Mouse (Mus musculus) thymus, adult 18-20 months (tissue): ENCODE measurements around the gene She.
A peak's percentile ranks its signal among the peaks of the same experiment; 100 is the strongest.
"Not testable (repeated sequence)": the region's sequence is repeated elsewhere in the genome, so short reads cannot be mapped to it uniquely, and the experiment has no call there.

ENCODE experiments used
- DNase-seq, 2 experiments: peaks; one replicate each; pipeline ENCODE4 v3.0.0; 2022; ENCODE audit warnings: mixed read lengths in 2 of 2

Gene She

DNA sequence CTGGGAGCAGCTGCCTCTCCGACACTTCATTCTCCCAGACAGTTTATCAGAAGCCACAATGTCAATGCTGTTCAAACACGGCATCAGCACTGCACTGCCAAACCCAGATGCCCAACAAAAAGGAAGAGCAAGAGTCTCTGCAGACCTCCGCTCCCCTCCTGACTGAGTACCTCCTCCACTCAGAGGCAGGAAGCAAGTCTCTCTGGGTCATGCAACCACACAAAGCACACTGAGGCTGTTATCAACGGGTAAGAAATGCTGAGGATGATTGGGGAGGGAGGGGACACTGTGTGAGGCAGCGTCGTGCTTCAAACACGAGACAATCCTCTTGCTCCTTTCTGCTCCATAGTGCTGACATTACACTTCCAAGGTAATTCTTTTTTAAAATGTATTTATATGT lies 11.3 kb upstream of the She start:
- peak in 1 of 2 experiments; percentile 18 for DNase-seq

- no peak for DNase-seq
Observed at GRCm38 (mm10) chr3:89820311-89821095, 10.7 kb upstream of the She start.

- DNase-seq = no peak
Observed at GRCm38 (mm10) chr3:89821096-89821513, 10.1 kb upstream of the She start.

DNA sequence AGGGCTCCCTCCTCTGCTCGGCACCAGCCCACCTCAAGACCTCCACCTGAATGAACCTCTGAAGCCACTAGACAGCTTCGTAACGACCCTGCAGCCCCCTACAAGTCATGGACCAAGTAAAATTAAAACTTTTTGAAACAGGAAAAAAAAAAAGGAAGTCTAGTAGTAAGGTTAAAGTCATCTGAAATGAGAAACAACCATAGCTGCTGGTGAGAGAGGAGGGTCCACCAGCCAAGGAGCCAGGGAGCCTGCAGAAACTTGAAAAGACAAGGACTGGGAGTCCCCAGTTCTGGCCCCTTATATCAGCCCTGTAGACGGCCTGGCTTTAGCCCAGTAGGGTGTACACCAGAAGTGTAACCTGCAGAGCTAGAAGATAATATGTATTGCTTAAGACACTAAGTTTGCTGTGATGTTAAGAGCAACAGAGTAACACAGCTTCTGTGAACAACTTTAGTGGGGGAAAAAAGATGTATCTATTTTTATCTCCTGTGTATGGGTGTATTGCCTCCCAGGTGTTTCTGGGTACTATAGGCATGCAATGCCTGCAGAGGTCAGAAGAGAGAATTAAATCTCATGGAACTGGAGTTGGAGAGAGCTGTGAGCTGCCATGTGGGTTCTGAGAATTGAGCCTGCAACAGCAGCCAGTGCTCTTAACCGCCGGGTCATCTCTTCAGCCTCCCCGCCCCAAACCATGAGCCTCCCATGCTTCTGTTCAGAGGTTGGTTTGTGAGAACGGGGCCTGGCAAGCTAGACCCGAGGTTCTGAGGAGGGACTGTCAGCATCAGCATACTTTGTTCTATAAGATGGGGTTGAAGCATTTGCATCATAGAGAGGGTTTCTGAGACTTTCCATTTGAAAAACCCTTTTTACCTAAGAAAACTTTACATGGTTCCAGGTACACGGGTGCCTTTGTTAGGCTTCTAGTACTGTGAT lies 9.4 kb upstream of the She start:
- DNase-seq = no peak

- DNase-seq = no peak
Observed at GRCm38 (mm10) chr3:89823594-89823993, 7.6 kb upstream of the She start.

DNA sequence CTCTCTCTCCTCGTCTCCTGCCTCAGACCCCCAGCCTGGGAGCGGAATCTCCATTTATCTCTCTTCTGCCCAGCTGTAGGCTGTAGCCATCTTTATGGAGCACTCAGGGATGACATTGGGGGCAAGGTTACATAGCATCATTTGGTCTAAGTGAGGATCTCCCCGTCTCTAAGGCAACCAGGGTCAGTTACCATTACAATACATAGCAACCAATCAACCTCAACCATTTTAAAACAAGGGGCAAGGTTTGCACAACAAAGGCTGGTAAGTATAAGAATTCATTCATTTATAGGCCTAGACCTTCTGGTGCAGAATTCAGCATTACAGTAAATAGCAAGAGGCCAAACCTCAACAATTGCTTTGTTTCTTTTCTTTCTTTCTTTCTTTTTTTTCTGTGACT lies 4.9 kb upstream of the She start:
- DNase-seq = no peak

DNA sequence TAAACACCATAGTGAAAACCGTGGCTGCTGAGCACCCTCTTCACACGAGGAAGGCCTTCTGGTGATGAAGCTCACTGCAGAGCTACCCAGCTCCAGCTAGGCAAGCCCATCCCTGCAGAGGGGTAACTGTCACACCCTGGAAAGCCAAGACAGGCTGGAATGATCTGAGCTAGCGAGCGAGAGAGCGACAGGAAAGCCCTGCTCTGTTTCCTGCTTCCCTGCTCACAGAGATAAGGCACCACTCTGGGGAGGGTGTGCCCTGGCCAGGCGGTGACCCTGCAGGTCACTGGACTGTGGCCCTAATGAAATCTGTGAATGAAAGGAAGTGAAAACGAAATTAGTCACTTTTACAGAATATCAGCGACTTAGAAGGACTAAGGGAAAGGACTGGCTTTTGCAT lies 4.2 kb downstream of the She start:
- DNase-seq = no peak

DNA sequence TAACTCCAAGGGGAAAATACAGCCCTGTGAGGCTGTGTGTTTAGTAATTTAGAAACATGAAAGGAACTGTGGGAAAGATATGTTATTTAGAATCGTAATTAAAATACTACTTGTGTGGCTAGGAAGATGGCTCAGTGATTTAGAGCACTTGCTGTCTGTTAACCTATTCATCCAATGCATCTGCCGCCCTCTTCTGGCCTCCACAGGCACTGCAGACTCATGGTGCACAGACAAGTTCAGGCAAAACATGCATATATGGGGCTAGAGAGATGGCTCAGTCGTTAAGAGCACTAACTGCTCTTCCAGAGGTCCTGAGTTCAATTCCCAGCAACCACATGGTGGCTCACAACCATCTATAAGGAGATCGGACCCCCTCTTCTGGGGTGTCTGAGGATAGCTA lies 11.1 kb downstream of the She start:
- no peak for DNase-seq

DNA sequence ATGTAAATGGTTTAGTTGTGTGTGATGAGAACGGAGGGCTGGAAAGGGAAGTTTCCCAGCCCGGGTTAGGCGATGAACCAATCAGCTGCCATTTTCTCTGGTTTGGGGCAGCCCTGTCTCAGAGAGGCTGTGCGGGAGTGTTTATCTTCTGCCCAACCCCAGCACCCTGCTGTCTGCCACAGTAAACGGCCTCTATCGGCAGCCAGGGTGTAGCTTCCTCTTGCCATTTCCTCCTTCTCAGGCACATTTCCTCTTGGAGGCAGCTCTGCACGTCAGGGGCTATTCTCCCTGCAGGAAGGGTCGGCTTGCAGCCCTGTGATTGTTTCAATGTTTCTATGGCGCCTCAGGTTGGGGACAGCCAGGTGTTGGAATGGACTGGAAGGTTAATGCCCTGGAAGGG lies 12.0 kb downstream of the She start:
- DNase-seq = no peak

- DNase-seq = no peak
Observed at GRCm38 (mm10) chr3:89845814-89846213, 14.6 kb downstream of the She start.

- no peak for DNase-seq
Observed at GRCm38 (mm10) chr3:89847126-89847525, 16.0 kb downstream of the She start.

DNA sequence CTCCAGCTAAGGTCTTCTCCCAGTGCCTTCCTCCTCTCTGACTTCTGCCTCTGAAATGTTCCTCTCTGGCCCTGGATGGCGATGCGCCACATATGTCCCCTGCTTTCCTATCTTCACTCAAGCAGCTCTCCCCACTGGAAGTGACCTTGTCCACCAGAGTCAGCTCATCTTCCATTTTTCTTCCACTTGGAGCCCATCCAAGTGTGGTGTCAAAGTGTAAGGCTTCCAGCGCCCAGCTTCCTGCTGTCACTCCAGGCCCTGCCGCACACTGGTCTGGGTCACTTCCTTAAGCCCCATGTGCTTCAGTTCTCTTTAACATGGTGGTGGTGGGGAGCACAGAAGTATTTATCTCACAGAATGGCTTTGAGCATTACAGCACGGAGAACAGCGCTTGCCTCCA lies 16.4 kb downstream of the She start:
- no peak for DNase-seq

DNA sequence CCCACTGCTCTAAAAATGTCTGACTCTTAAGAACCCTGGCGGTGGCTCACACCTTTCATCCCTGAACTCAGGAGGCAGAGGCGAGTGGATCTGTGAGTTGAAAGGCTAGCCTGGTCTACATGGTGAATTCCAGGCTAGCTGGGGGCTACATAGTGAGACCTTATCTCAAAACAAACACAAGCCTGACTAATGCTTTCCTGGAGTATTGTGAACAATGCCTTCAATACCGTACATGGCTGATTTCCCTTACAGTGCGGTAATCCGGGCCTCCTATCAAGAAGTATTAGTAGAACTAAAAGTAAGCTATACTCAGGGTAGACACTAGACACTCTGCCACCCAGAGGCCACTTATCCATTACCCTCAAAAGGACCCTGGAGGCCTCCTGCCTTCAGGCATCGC lies 16.9 kb downstream of the She start:
- no peak for DNase-seq

DNA sequence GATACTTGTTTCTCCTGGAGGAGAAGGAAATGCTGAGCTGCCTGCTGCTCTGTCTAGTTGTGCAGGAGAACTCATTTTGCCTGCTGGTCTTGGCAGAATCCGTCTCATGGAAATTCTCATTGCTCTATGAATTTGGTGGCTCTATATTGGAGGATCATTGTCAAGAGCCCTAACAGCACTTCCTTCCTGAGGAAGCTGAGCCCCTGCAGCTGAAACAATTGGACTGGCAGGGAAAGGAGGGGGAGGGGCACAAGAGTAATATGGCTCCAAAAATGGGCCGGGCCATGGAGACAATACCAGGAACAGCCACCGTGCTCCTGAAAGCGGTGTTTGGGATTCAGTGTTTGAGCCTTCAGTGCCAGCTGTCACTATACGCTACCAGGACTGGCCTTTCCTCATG lies 22.6 kb downstream of the She start:
- no peak for DNase-seq

- DNase-seq = no peak
Observed at GRCm38 (mm10) chr3:89857353-89857752, 26.2 kb downstream of the She start.

- DNase-seq = no peak
Observed at GRCm38 (mm10) chr3:89858123-89858522, 27.0 kb downstream of the She start.

GRCm38 (mm10) chr3:89858888-89859287 lies 27.7 kb downstream of the She start:
- no peak for DNase-seq

DNA sequence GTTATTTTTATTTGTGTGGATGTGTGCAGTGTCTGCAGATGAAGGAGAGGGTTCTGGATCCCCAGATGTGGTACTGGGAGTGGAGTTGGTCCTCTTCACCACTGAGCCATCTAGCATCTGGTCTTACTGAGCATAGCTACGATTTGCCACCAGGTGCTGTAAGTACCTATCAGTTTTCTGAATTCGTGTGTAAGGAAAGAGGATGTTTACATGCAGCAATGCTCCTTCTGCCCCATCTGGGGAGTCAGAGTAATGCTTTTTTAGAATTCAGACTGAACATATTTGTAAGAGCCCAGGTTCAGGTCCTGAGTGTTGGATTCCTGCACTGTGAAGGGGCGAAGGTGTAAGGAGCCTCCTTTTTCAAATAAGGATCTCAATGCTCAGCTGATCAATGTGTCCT lies 28.8 kb downstream of the She start:
- DNase-seq = no peak

DNA sequence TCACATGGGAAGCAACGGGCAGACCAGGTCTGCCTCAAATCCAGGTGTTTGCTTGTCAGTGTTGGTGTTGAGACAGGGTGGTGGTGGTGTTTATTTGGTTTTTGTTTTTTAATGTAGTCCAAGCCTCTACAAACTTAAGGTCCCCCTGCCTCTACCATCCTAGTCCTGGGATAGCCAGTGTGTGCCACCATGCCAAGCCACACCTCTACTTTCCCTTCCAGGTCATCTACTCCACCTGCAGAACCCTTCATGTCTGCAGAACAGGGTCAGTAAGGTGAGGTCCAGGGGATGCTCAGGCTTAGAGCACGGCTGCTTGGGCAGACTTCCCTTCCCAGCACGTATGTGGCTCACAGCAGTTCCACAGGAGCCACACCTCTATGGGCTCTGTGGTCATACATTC lies 29.2 kb downstream of the She start:
- DNase-seq = no peak

DNA sequence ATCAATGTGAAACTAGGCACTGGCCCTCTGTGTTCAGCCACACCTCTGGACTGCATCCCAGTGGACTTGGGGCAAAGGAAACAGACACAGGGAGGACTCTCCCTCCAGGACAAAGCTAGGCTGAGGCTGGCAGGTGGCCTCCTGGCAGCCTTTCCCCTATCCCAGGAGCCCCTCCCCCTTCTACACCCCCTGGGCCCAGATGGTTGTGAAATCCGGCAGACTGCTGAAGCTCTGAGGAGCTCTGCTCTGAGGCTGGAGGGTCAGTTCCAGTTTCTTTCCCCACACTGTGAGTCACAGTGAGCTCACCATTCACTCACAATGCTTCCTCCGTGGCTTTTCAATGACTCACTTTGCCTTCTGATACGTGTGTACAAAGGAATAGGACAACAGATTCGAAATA lies 29.9 kb downstream of the She start:
- no peak for DNase-seq

DNA sequence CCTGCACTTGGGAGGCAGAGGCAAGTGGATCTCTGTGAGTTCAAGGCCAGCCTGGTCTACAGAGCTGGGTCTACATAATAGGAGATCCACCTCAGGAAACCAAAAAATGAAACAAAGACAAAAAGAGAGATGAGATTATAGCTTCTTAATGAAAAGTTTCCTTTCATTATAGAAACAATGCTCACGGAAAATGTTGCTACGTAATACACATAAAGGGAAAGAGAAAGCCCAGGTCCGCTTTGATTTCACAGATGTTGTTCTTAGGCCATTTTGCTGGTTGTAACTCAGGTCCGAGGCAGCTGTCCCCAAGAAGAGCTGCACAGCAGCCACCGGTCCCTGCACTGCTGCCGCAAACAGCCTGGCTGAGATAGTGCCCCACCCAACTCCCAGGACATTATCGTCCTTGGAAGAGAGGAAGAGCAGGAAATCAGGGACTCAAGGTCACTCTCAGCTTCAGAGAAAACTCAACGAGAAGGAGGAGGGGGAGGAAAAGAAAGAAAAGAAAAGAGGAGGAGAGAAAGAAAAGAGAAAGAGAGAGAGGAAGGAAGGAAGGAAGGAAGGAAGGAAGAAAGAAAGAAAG lies 31.1 kb downstream of the She start:
- DNase-seq = no peak

GRCm38 (mm10) chr3:89863276-89863675 lies 32.1 kb downstream of the She start:
- DNase-seq = not testable (repeated sequence)

DNA sequence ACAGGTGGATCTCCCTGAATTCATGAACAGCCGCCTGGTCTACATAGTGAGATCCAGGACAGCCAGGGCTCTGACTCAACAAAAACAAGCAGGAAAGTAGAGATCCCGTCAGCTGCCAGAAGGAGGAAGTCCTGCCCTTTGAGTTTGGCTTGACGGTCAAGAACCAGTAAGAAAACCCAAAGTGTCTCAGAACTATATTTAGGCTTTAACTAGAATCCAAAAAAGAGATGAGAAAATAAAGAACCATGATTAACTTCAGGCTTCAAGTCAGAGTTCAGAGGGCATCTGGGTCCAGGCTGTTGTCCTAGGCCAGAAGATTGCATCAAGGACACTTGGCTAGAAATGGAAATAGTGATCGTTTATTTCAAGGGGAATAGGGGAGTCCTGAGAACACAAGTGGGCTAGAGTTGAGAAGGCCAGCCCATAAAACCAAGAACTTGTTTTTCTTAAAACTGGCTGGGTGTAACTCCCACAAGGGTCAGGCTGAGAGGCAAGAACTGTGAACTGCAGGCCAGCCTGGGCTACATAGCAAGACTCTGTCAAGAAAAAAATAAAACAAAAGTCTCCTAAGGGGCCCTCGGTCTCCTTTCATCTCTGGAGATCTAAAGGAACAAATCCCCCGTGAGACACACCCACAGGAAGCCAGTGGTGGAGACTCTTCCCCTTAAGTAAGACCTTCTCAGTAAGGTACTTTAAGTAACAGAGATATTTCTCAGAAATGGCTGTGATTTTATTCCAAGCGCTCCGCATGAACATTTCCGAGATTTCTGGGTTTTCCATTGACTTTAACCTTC lies 32.7 kb downstream of the She start:
- DNase-seq = peak in 1 of 2 experiments; percentile 65
